Mouse (Mus musculus): Measurements from ENCODE around the gene Pex11g. TPM values are rescaled to one million over a fixed set of nuclear protein-coding genes. Genes with fewer than 3 reads are reported as not detected.

Pex11g gene
- polyA plus RNA-seq, 1 experiment from 2014 or later = 11.6 TPM

DNA sequence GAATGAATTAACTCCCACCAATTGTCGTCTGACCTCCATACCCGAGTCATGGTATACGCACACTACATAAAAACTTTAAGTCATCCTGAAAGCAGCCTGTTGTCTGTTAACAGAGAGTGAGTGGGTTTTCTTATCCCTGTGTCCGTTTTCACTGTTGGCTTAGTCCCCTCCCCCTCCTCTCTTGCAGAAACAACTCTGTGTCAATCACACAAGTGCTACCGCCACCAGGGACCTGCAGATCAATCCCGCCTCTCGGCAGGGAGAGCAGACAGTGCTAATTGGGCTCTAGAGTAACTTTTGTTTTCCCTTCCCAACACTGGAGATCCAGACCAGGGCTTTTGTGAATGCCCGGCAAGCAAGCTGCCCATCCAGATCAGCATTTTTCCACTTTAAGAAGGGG is 50.0 kb downstream of the Pex11g start:
- Histone ChIP-seq H3K9me3 (ENCODE audit: control insufficient read depth, low read length) (no peaks in the 10 kb centered on the region), H3K9ac (ENCODE audit: low read length) (no peak overlapping the region), H3K36me3 (ENCODE audit: control insufficient read depth, insufficient read depth, low read length) (peaks cover under 1% of the 10 kb centered on the region; the same call in 1 of the 2 replicates), H3K27ac (replicated peaks) (peak overlapping the region; percentile 73; the same call in 1 of the 2 replicates), H3K4me3 (ENCODE audit: low read depth, low read length) (no peak overlapping the region), H3K27me3 (ENCODE audit: control insufficient read depth, insufficient read depth, low read length) (no peaks in the 10 kb centered on the region), H3K4me1 (replicated peaks; ENCODE audit: control insufficient read depth, insufficient read depth) (no peaks in the 10 kb centered on the region; the same call in 1 of the 2 replicates), H3K4me2 (replicated peaks; ENCODE audit: low read depth) (no peak overlapping the region)
- TF ChIP-seq CTCF (IDR thresholded peaks at IDR 0.05; ENCODE audit: low read depth) (no peak), EP300 (optimal IDR thresholded peaks at IDR 0.05) (no peak)
- WGBS = 30% methylated on average over 8 of the region's 8 CpGs
- no peak for ATAC-seq (ENCODE audit: low FRiP score, low TSS enrichment)
- no peak for DNase-seq (ENCODE audit: low spot score)

DNA sequence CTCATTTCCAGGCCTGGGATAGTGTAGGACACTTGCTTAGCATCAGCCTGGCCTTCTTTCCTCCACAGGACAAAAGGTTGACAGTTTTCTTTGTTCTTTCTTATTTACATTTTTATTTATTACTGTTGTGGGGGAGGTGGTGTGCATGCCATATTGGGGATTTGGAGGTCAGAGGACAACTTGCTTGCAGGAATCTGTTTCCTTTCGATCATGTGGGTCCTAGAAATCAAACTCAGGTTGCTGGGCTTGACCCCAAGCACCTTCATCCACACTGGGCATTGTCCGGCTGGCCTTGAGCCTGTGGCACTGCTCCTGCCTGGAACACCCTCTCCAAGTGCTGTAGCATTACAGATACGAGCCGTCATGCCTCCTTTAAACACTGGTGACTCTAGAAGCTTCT is 50.6 kb downstream of the Pex11g start:
- ATAC-seq (ENCODE audit: low FRiP score, low TSS enrichment) (no peak), DNase-seq (ENCODE audit: low spot score) (no peak)
- H3K27me3 ChIP-seq (ENCODE audit: control insufficient read depth, insufficient read depth, low read length) = no peaks in the 10 kb centered on the region
- H3K27ac ChIP-seq (replicated peaks) = no peak overlapping the region
- H3K9me3 ChIP-seq (ENCODE audit: control insufficient read depth, low read length) = no peaks in the 10 kb centered on the region
- 58% methylated on average over 4 of the region's 4 CpGs for WGBS
- H3K4me2 ChIP-seq (replicated peaks; ENCODE audit: low read depth) = no peak overlapping the region
- no peak overlapping the region for H3K9ac ChIP-seq (ENCODE audit: low read length)
- H3K4me1 ChIP-seq (replicated peaks; ENCODE audit: control insufficient read depth, insufficient read depth) = no peaks in the 10 kb centered on the region; the same call in 1 of the 2 replicates
- H3K36me3 ChIP-seq (ENCODE audit: control insufficient read depth, insufficient read depth, low read length) = peaks cover 2% of the 10 kb centered on the region; the same call in 1 of the 2 replicates
- no peak for TF ChIP-seq CTCF (IDR thresholded peaks at IDR 0.05; ENCODE audit: low read depth)
- TF ChIP-seq EP300 (optimal IDR thresholded peaks at IDR 0.05) = no peak
- H3K4me3 ChIP-seq (ENCODE audit: low read depth, low read length) = no peak overlapping the region

DNA sequence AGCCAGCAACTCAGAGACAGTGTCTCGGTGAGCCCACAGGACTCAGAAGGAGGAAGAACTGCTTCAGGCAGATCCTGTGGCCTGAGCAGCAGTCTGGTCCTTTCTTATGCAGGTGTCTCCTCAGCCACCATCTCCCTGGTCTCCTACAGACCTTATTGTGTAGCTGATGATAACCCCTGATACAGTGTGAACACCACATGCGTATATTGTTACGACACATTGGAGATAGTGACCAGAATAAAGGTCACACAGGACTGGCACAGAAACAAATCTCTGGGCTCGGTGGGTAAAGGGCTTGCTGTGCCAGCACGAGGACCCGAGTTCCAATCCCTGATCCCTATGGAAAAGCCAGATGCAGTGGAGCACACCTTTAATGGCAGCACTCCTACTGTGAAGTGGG is 51.8 kb downstream of the Pex11g start:
- Histone ChIP-seq H3K27me3 (ENCODE audit: control insufficient read depth, insufficient read depth, low read length) (no peaks in the 10 kb centered on the region), H3K27ac (replicated peaks) (no peak overlapping the region), H3K9me3 (ENCODE audit: control insufficient read depth, low read length) (no peaks in the 10 kb centered on the region), H3K4me2 (replicated peaks; ENCODE audit: low read depth) (no peak overlapping the region), H3K4me3 (ENCODE audit: low read depth, low read length) (no peak overlapping the region), H3K36me3 (ENCODE audit: control insufficient read depth, insufficient read depth, low read length) (peaks cover 2% of the 10 kb centered on the region; the same call in 1 of the 2 replicates), H3K4me1 (replicated peaks; ENCODE audit: control insufficient read depth, insufficient read depth) (no peaks in the 10 kb centered on the region; the same call in 1 of the 2 replicates), H3K9ac (ENCODE audit: low read length) (no peak overlapping the region)
- ATAC-seq (ENCODE audit: low FRiP score, low TSS enrichment) (no peak), DNase-seq (ENCODE audit: low spot score) (no peak)
- WGBS = 84% methylated on average over 6 of the region's 6 CpGs
- TF ChIP-seq EP300 (optimal IDR thresholded peaks at IDR 0.05) (no peak), CTCF (IDR thresholded peaks at IDR 0.05; ENCODE audit: low read depth) (no peak)

DNA sequence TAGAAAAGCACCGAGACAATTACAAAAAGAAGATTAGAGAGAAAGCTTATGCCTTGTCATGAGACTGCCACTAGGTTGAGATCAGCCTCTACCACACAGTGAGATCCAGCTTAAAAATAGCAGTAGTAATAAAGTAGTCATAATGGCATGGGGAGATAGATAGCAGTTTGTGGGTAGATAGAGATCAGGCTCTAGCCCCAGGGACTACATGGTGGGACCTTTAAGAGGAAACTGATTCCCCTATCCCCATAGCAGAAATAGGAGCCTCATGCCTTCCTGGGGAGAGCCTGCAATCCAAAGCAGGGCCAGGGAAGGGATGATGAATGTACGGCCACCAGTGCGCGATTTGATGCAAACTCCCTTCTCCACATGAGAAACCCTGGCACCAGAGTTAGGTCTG is 52.2 kb downstream of the Pex11g start:
- Histone ChIP-seq H3K4me1 (replicated peaks; ENCODE audit: control insufficient read depth, insufficient read depth) (no peaks in the 10 kb centered on the region; the same call in 1 of the 2 replicates), H3K4me3 (ENCODE audit: low read depth, low read length) (no peak overlapping the region), H3K27me3 (ENCODE audit: control insufficient read depth, insufficient read depth, low read length) (no peaks in the 10 kb centered on the region), H3K9ac (ENCODE audit: low read length) (no peak overlapping the region), H3K27ac (replicated peaks) (no peak overlapping the region), H3K36me3 (ENCODE audit: control insufficient read depth, insufficient read depth, low read length) (peaks cover 2% of the 10 kb centered on the region; the same call in 1 of the 2 replicates), H3K4me2 (replicated peaks; ENCODE audit: low read depth) (no peak overlapping the region), H3K9me3 (ENCODE audit: control insufficient read depth, low read length) (no peaks in the 10 kb centered on the region)
- TF ChIP-seq EP300 (optimal IDR thresholded peaks at IDR 0.05) (no peak), CTCF (IDR thresholded peaks at IDR 0.05; ENCODE audit: low read depth) (no peak)
- DNase-seq (ENCODE audit: low spot score) = no peak
- WGBS = 55% methylated on average over 4 of the region's 4 CpGs
- ATAC-seq (ENCODE audit: low FRiP score, low TSS enrichment) = no peak

DNA sequence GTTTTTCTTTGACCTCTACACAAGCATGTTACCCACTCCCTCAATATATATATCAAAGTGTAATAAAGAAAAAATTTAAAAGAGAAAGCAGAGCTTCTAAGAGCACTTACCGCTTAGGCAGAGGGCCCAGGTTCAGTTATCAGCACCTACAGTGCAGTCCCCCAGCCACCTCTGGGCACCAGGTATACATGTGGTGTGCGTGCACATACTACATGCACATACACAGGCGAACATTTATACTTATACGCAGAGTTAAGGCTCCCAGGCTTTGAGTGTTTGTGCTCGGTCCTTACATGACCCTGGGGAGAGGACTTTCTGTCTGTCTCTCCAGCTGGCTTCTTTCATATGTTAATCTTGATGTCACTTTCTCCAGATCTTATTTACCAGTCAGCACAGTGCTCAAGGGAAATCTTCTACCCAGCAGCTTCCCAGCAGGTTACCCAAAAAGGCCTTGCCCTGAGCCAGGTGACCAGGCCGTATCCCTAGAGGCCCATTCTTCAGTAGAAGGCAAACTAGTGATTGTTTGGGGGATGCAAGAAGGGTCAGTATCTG is 52.8 kb downstream of the Pex11g start:
- Histone ChIP-seq H3K27me3 (ENCODE audit: control insufficient read depth, insufficient read depth, low read length) (no peaks in the 10 kb centered on the region), H3K36me3 (ENCODE audit: control insufficient read depth, insufficient read depth, low read length) (peaks cover 2% of the 10 kb centered on the region; the same call in 1 of the 2 replicates), H3K27ac (replicated peaks) (no peak overlapping the region), H3K4me3 (ENCODE audit: low read depth, low read length) (no peak overlapping the region), H3K9ac (ENCODE audit: low read length) (no peak overlapping the region), H3K4me1 (replicated peaks; ENCODE audit: control insufficient read depth, insufficient read depth) (no peaks in the 10 kb centered on the region; the same call in 1 of the 2 replicates), H3K9me3 (ENCODE audit: control insufficient read depth, low read length) (no peaks in the 10 kb centered on the region), H3K4me2 (replicated peaks; ENCODE audit: low read depth) (no peak overlapping the region)
- TF ChIP-seq CTCF (IDR thresholded peaks at IDR 0.05; ENCODE audit: low read depth) = no peak
- TF ChIP-seq EP300 (optimal IDR thresholded peaks at IDR 0.05) = no peak
- ATAC-seq (ENCODE audit: low FRiP score, low TSS enrichment) (no peak), DNase-seq (ENCODE audit: low spot score) (no peak)
- WGBS = 72% methylated on average over 6 of the region's 6 CpGs

DNA sequence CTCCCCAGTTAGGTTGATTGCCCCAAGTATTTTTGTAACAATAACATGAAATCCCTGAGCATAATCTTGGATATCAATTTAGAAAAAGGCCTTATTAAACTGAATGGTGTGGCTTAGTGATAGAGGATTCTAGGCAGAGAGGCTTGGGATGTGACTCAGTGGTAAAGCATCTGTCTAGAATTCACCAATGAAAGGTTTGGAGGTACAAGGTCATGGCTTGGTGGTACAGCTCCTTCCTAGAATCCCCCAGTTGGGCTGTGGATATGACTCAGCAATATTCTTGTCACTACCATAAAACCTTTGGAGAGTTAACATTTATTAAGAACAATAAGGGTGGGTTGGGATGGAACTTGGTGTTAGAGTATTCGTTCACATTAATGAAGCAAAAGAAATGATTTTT is 54.7 kb downstream of the Pex11g start:
- H3K36me3 ChIP-seq (ENCODE audit: control insufficient read depth, insufficient read depth, low read length) = peaks cover 2% of the 10 kb centered on the region; the same call in 1 of the 2 replicates
- TF ChIP-seq EP300 (optimal IDR thresholded peaks at IDR 0.05) = no peak
- no peak for TF ChIP-seq CTCF (IDR thresholded peaks at IDR 0.05; ENCODE audit: low read depth)
- H3K27ac ChIP-seq (replicated peaks) = no peak overlapping the region; the same call in 1 of the 2 replicates
- no peaks in the 10 kb centered on the region for H3K9me3 ChIP-seq (ENCODE audit: control insufficient read depth, low read length)
- H3K27me3 ChIP-seq (ENCODE audit: control insufficient read depth, insufficient read depth, low read length) = no peaks in the 10 kb centered on the region
- H3K4me2 ChIP-seq (replicated peaks; ENCODE audit: low read depth) = no peak overlapping the region
- WGBS = 100% methylated on average over 1 of the region's 1 CpGs
- H3K4me3 ChIP-seq (ENCODE audit: low read depth, low read length) = no peak overlapping the region
- peaks cover 2% of the 10 kb centered on the region; the same call in 1 of the 2 replicates for H3K4me1 ChIP-seq (replicated peaks; ENCODE audit: control insufficient read depth, insufficient read depth)
- no peak overlapping the region for H3K9ac ChIP-seq (ENCODE audit: low read length)
- ATAC-seq (ENCODE audit: low FRiP score, low TSS enrichment) = no peak
- no peak for DNase-seq (ENCODE audit: low spot score)

Measured in stomach, postnatal 0 days (tissue).